Mouse (Mus musculus): Measurements from ENCODE around the gene Kmt2a.

Kmt2a gene

DNA sequence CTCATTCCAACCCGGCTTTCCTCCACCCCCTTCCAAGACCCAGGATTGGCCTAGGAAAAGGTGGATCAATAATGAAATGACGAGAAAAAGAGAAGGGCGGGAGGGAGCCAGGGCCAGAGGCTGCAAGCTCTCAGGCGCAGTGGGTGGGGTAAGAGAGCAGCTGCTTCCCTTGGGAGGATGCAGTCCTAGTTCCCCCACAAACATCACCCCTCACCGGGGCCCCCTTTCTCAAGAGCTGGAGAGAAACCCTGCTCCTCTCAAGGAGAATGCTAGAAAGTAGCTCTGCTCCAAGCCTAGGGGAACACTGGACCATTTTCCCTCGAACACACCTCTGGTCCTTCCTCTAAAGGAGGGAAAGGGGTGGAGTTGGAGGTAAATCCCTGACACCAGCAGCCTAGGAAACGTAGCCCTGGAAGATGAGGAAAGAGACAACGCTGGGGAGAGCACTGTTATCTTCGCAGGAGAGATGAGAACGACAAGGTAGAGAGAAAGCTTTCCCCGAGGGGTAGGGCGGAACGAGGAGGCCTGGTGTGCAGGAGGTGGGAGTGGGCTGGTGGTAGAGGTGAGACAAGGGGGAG lies 1.3 kb downstream of the Kmt2a start:
- peak in 1 of 2 experiments; percentile 11 for DNase-seq

DNA sequence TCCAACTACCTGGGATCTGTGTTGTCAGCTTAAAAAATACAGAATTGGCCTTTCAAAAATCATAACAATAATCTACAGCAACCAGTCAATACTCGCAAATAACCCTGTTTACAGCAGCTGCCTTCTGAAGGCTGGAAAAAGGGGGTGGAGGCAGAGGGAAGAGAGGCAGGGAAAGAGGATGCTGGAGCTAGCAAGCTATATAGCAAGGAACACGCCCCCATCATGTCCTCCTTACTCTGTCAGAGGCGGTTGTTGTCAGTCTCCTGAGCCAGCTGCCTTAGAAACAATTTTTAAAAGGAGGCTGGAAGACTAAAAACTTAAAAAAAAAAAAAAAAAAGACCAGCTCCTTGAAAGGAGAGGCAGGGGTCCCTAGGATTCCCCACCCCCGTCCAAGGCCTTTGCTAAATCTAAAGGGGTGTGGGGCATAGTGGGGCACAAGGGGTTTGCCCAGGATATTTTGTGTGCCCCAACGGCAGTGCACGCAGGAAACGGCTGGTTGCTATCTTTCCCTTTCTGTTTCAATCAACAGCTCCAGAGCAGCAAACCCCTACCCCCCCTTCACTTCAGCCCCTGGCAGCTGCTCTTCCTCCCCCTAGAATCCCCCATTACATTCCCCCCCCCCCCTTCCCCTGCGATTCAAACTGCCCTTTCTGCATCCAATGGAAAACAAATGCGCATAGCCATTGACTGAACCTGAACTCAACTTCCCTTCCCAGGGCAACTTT lies 2.2 kb downstream of the Kmt2a start:
- DNase-seq = no peak

- no peak for DNase-seq
Observed at GRCm38 (mm10) chr9:44877686-44878085, 3.4 kb downstream of the Kmt2a start.

- DNase-seq = no peak
Observed at GRCm38 (mm10) chr9:44875476-44875875, 5.6 kb downstream of the Kmt2a start.

DNA sequence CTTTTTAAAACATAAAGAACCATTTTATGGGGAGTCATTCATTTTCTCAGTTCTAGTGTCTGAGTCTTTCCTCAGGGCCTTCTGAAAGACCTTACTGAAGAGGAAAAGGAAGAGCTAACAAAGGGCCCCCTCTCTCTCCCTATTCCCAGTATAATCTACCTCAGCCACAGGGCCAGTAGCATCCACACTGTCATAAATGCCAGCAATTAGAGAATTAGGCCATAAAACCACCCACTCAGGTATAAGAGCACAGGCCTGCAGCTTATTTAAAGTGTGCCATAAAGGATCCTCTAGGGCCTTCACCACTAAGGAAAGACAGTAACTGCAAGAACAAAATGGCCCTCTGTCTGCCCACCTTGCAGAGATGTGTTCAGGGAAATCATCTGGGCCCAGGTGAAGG lies 6.9 kb downstream of the Kmt2a start:
- DNase-seq = no peak

DNA sequence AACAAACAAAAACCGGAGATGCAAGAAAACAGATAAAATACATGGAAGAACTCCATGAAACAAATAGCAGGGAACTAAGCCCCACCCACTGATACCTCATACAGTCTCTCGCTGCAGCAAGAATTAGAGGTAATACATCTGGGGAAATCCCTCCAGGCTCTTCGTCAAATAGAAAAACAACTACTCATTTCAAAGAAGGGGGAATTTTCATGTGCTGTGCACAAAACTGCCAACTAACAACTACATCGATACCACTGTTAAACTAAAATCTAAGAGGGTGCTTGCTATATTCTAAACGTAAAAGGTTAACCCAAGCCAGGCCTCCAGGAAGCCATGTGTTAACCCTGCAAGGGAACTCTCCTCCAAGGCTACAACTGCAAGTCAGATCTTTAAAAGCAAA lies 7.4 kb downstream of the Kmt2a start:
- DNase-seq = no peak

GRCm38 (mm10) chr9:44868336-44869094 lies 12.6 kb downstream of the Kmt2a start:
- DNase-seq = no peak

DNA sequence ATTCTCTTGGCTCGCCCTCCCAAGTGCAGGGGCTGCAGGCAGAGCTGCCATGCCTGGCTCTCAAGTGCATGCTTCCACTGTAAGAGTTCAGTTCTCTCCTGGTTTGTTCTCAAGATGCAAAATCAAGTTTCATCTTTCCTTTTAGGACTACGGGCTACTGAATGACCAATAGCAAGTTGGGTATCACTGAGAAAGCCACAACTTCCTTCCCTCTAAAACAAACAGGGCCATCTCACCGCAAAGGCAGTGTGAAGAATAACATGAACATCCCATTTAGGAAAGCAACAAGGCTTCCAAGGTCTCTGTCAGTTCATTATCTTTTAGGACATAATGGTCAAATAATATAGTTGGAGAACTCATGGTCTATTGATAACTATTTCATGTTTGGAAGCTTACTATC lies 13.4 kb downstream of the Kmt2a start:
- DNase-seq = no peak

DNA sequence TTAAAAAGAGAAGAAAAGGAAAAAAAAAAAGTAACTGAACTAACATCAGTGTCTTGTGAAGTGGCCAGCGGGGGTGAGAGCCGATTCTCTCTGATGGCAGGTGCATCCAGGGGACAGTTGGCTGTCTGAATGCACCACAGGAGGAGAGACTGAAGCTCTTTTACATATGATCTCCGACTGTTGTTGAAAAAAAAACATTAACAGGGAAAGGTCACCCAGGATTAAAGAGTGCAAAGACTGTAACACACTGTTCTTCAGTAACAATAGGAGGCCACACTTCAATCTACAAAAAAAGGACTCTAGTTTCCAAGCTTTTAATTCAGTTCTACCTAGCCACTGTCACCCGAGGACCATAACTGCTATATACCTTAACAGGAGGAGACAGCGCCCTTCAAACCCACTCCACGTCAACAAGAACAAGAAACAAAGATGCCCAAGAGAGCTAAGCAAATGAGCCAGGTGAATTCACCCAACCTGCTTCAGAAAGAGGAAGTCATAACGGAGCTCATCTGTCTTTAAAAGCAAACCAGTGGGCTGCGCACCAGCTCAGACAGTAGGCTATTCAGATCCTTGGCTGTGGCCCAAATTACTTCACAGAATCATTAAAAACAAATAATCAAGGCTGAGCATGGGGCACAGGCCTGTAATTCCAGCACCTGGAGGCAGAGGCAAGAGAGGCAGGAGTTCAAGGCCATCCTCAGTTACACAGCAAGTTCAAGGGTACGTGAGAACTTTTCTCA lies 14.4 kb downstream of the Kmt2a start:
- DNase-seq = no peak

DNA sequence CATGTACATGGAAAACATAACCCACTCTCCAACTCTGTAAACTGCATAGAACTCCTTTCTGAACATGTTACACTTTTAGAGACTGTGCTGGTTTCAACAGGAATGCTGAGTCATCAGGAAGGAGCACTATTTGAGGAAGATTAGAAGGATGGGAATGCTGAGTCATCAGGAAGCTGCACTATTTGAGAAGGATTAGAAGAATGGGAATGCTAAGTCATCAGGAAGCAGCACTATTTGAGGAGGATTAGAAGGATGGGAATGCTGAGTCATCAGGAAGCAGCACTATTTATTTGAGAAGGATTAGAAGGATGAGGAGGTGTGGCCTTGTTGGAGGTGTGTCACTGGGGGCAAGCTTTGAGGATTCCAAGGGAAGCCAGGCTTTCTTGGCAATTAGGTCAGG lies 20.0 kb downstream of the Kmt2a start:
- DNase-seq = no peak

GRCm38 (mm10) chr9:44858657-44859056 lies 22.4 kb downstream of the Kmt2a start:
- no peak for DNase-seq

GRCm38 (mm10) chr9:44857405-44857992 lies 23.6 kb downstream of the Kmt2a start:
- DNase-seq = no peak

GRCm38 (mm10) chr9:44855153-44855552 lies 25.9 kb downstream of the Kmt2a start:
- DNase-seq = peak in 1 of 2 experiments; percentile 28

DNA sequence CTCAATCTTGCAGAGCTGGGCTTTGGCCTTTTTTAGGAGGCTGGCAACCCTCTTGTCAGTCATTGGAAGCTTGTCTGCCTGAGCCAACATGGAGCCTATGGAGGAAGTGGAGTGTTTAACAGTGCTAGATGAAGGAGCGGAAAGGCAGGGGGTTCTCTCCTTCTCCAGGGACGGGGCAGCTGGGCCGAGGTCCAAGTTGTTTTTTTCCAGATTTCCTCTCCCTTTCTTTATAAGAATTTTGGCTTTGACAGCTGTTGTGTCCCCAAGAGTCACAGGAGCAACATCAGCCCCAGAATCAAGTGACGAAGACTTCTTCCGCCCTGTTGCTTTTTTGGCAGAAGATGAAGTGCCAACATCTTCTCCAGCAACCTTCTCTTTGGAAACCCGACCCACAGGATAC lies 33.6 kb downstream of the Kmt2a start:
- no peak for DNase-seq

DNA sequence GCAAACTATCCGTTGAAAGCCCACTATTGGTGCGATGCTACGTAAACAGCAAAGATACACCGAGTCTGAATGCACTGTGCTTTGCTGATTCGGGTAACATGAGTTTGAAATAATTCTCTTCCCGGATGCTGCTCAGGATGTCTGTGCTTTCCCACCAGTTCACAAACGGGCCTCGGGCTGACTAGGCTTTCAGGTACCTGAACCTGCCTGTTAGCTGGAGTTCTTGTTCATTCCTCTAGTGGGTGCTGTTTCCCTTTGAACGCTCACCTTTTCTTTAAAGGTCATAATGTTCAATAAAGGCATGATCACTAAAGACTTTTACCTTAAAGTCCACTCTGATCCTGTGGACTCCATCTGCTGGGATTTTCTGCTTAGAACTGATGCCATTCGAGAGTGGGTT lies 39.9 kb downstream of the Kmt2a start:
- DNase-seq = peak in 1 of 2 experiments; percentile 28

DNA sequence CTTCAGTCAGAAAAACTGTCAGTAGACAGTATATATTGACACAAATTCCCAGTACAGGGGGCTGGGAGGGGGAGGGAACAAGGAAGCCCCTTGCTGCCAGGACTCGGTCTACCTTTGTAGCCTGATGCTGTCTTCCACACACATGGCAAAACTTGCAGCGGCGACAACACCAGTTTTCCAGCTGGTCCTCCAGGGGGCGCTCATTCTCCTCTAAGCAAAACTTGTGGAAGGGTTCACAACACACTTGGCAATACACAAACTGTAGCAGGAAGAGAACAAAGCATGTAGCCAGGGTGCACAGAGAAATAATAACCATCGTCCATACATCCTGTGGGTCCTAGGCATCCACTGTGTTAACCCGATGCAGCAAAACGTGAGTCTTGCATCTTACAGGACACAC lies 44.7 kb downstream of the Kmt2a start:
- peak; percentile 64 to 73 for DNase-seq

DNA sequence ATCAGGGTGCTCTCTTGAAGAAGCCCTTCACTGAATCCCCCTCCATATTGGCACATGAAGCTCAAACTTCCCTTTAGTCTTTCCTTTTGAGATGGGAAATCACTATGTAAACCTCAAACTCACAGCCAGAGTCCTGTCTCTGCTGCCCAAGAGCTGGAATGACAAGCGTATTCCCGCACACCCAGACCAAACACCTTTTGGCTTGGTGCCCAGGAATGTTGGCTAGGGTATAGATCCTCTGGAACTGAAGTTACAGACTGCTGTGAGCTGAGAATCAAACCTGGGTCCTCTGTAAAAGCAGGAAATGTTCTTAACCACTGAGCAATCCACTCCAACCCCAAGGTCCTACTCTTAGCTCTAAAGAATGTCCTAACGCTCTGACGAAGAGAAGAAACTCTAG lies 48.7 kb downstream of the Kmt2a start:
- peak in 1 of 2 experiments; percentile 43 for DNase-seq

DNA sequence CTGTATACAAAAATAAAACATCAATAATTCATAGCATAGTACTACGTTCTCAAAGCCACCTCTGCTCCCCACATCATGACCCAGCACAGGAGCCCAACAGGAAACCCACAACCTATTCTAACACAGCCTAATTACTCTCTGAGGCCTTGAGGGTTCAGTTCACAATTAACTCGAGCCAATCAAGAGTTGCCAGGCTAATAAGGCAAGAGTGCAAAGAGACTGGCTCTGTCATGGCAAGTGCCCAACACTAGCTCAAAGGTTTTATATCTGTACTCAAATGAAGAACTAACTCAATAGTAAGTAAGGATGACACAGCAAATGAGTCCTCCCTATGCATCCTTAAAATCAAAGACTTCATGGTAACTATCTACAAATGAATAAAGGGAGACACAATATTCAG lies 50.6 kb downstream of the Kmt2a start:
- no peak for DNase-seq

GRCm38 (mm10) chr9:44828944-44829343 lies 52.2 kb downstream of the Kmt2a start:
- no peak for DNase-seq

- DNase-seq = no peak
Observed at GRCm38 (mm10) chr9:44826660-44827059, 54.4 kb downstream of the Kmt2a start.

GRCm38 (mm10) chr9:44819920-44820827 lies 60.9 kb downstream of the Kmt2a start:
- DNase-seq = no peak

- no peak for DNase-seq
Observed at GRCm38 (mm10) chr9:44817522-44817921, 63.6 kb downstream of the Kmt2a start.

Measured in lung, adult 18-20 months (tissue).